Mouse (Mus musculus) neural tube, embryonic 13.5 days (tissue): ENCODE measurements around the gene Aldh3a1. TPM values are rescaled to one million over a fixed set of nuclear protein-coding genes. Genes with fewer than 3 reads are reported as not detected.

ENCODE experiments used
- ATAC-seq: fragments of 200-750 bp; cut with Nextera tagmentation; 2 replicates; pipeline ENCODE4 v1.8.0; 2017; ENCODE audit warnings: low read depth, mild to moderate bottlenecking, moderate TSS enrichment, moderate library complexity
- H3K27ac ChIP-seq: fragments of 300-500 bp; sonication (generic); replicated peaks from 2 replicates; pipeline ENCODE4 v1.5.1; 2015; ENCODE audit warnings: moderate library complexity, mild to moderate bottlenecking, inconsistent platforms
- H3K27me3 ChIP-seq: fragments of 300-500 bp; sonication (generic); 2 replicates; pipeline ENCODE4 v1.6.1; 2015; ENCODE audit warnings: mild to moderate bottlenecking, inconsistent platforms
- H3K36me3 ChIP-seq: fragments of 300-500 bp; sonication (generic); 2 replicates; pipeline ENCODE4 v1.6.1; 2015; ENCODE audit warnings: mild to moderate bottlenecking, inconsistent platforms
- H3K4me1 ChIP-seq: fragments of 300-500 bp; sonication (generic); replicated peaks from 2 replicates; pipeline ENCODE4 v1.6.1; 2015; ENCODE audit warnings: inconsistent platforms
- H3K4me2 ChIP-seq: fragments of 300-500 bp; sonication (generic); 2 replicates; pipeline ENCODE4 v1.6.1; 2015; ENCODE audit warnings: inconsistent platforms, mild to moderate bottlenecking, moderate library complexity
- H3K4me3 ChIP-seq: fragments of 300-500 bp; sonication (generic); 2 replicates; pipeline ENCODE4 v1.5.1; 2015; ENCODE audit warnings: mild to moderate bottlenecking, inconsistent platforms
- H3K9ac ChIP-seq: fragments of 300-500 bp; sonication (generic); 2 replicates; pipeline ENCODE4 v1.6.1; 2015; ENCODE audit warnings: moderate library complexity, mild to moderate bottlenecking, inconsistent platforms
- H3K9me3 ChIP-seq: fragments of 300-500 bp; sonication (generic); 2 replicates; pipeline ENCODE4 v1.6.1; 2016; ENCODE audit warnings: inconsistent platforms
- WGBS: fragments of 180-500 bp; shearing (Covaris S2); methylation state at CpG from one replicate; pipeline ENCODE4 v1.1.7; 2015; 5-methylcytosine and 5-hydroxymethylcytosine counted together
- polyA plus RNA-seq: library from polyadenylated mRNA; unstranded; fragments of >200 nt; fragmentation: Nextera tagmentation; extraction: Ambion mirVana; gene quantifications from 2 replicates; pipeline ENCODE4 v1.2.1, GENCODE M21; 2015

Aldh3a1 gene
- polyA plus RNA-seq, 1 experiment from 2014 or later, result not detected

DNA sequence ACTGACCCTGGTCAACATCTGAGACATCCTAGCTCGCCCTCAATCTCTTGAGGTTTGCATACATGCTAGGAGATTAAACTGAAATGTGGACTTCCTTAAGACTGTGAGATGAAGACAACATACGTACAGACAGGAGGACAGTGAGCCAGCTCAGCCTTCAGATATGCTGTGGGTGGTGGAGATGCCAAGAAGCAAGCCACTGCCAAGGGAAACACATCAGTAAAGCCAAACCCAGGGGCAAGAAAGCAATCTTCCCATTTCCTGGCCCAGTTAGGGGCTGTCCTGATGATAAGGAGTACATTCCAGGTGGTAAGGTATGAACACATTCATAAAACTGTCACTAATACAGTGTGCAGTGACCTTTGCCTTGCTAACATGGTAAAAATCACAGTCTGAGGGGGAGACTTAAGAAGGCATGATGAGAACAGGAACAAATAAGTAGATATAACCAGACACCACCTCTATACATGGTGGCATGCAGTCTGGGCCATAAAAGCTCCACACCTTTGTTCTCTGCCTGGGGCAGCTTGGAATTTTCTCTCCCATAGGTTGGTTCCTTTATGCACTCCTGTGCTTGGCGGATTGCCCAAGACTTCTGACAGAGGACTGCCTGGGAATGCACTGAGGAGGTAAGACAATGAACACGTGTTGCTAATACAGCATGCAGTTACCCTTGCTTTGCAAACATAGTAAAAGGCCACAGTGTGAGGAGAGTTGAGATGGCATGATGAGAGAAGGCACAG is 7.5 kb upstream of the Aldh3a1 start:
- no peaks in the 10 kb centered on the region for H3K27me3 ChIP-seq
- H3K9ac ChIP-seq, result no peak overlapping the region
- no peaks in the 10 kb centered on the region for H3K4me1 ChIP-seq
- H3K4me3 ChIP-seq, result no peak overlapping the region
- H3K9me3 ChIP-seq, result no peaks in the 10 kb centered on the region
- no peak overlapping the region for H3K4me2 ChIP-seq
- no peak for ATAC-seq
- no peak overlapping the region for H3K27ac ChIP-seq
- no peaks in the 10 kb centered on the region for H3K36me3 ChIP-seq
- WGBS, result 70% methylated on average over 4 of the region's 4 CpGs

DNA sequence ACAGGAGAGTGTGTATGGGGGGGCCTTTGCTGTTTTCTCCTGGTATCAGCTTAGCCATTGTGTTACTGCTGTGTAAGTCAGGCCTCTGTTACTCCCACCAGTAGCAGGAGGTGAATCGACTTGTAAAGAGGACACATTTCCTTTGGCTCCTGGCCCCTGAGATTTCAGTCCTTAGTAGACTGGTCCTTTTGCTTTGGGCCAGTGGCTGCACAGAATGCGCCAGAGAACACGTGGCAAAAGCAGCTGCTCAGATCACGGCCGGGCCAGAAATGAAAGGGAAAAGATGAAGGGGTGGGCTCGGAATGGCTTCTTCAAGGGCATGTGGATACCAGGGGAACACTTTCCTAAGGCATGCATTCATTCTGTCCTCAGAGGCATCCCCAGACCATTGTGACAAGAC is 5.2 kb upstream of the Aldh3a1 start:
- H3K4me2 ChIP-seq, result no peak overlapping the region
- H3K4me1 ChIP-seq, result no peaks in the 10 kb centered on the region
- ATAC-seq, result no peak
- WGBS, result 74% methylated on average over 6 of the region's 6 CpGs
- H3K9ac ChIP-seq, result no peak overlapping the region
- no peaks in the 10 kb centered on the region for H3K36me3 ChIP-seq
- no peaks in the 10 kb centered on the region for H3K27me3 ChIP-seq
- no peak overlapping the region for H3K4me3 ChIP-seq
- no peak overlapping the region for H3K27ac ChIP-seq
- H3K9me3 ChIP-seq, result no peaks in the 10 kb centered on the region

DNA sequence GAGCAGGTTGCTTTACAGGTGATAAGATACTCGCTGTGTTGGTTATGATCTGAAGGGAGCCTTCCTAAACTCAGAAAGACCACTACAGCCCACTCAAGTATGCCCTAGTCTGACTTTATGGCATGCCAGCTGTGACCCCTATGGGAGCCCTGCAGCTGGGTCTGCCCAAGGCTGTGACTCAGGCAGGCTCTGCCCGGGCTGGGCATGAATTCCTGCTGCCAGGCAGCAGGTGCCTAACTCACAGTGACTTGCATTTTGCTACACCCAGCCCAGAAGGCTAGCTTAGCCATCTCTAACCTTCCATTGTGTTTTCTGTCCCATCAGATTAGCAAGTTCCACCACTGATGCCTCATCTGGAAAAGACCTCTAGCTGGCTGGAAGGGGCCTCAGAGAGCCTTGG is 4.5 kb upstream of the Aldh3a1 start:
- no peak overlapping the region for H3K9ac ChIP-seq
- no peaks in the 10 kb centered on the region for H3K27me3 ChIP-seq
- no peak overlapping the region for H3K4me3 ChIP-seq
- no peak for ATAC-seq
- whole genome bisulfite sequencing, result 75% methylated on average over 2 of the region's 2 CpGs
- no peak overlapping the region for H3K27ac ChIP-seq
- H3K4me1 ChIP-seq, result no peaks in the 10 kb centered on the region
- H3K4me2 ChIP-seq, result no peak overlapping the region
- H3K36me3 ChIP-seq, result no peaks in the 10 kb centered on the region
- no peaks in the 10 kb centered on the region for H3K9me3 ChIP-seq

DNA sequence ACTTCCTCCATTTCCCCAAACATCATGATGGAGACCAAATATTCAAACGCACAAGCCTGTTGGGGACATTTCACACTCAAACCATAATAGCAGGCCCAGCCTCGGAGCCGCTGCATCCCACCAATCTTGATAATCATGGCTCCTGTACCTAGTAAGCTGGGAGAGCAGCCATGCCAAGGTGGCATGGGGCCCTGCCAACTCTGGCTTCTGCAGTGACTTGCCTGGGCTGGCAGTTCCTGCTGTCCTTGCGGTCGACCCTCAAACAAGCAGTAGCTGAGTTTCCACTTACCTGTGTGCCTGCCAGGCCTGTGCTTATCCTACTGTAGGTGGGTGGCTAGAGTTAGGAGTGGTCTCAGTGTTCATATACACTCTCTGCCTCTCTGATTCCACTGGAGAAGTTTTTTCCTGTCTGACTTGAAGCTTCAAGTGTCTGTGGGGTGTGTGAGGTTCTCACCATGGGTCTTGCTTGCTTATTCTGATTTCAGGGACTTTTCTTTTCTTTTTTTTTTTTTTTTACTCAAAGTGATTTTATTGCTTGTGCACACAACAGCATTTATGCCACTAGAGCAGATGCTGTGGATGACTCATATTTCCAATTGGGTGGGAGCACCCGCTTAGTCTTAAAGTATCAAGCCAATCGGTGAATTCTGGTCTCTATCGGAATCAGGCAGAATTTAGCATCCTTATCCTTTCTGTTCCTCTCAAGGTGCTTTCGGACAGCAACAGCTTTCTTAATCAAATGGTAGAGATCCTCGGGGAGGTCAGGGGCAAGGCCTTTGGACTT is 2.0 kb upstream of the Aldh3a1 start:
- Histone ChIP-seq H3K9ac (no peak overlapping the region), H3K27ac (no peak overlapping the region), H3K4me1 (no peaks in the 10 kb centered on the region), H3K4me3 (no peak overlapping the region), H3K36me3 (no peaks in the 10 kb centered on the region), H3K4me2 (no peak overlapping the region), H3K9me3 (no peaks in the 10 kb centered on the region), H3K27me3 (no peaks in the 10 kb centered on the region)
- ATAC-seq, result no peak
- 91% methylated on average over 10 of the region's 10 CpGs for WGBS

DNA sequence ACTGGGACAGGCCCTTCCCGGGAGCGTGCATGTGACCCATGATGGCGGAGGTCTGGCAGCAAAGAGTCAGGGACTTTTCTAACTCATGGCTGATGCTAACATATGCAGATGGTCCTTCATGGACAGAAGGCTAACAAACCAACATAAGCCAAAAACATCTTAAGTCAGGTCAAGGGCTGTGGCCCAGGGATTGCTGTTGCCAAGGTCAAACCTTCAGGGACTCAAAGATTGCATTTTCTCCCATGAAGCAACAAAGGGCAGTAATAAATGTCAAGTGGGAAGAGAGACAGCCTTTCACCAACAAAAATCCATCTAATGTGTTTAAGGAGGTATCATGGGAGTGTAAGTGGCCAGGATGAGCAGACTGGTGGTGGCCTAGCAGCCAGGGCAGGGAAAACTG is 1.2 kb upstream of the Aldh3a1 start:
- Histone ChIP-seq H3K27me3 (no peaks in the 10 kb centered on the region), H3K4me2 (no peak overlapping the region), H3K9me3 (no peaks in the 10 kb centered on the region), H3K4me3 (no peak overlapping the region), H3K27ac (no peak overlapping the region), H3K36me3 (no peaks in the 10 kb centered on the region), H3K9ac (no peak overlapping the region), H3K4me1 (no peaks in the 10 kb centered on the region)
- ATAC-seq, result no peak
- WGBS, result 88% methylated on average over 3 of the region's 3 CpGs

DNA sequence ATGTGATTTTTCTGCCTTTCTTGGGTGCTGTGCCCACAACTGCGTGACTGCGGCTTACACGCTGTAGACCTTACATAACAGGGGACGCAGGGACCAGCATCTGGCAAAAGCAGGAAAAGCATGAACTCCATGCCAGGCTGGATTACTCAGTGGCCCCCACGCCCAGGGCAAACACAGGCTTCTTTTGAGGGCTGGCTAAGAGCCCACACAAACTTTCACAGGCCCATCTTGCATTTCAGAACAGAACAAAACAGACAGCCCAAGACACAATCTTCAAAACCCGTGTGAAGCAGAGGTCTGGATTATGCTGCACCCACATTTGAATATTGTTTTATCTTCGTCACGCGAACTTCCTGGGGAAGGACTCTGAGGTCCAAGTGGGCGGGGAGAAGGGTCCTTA is 979 bp downstream of the Aldh3a1 start:
- no peak for ATAC-seq
- H3K9ac ChIP-seq, result no peak overlapping the region
- no peak overlapping the region for H3K27ac ChIP-seq
- H3K4me3 ChIP-seq, result no peak overlapping the region
- no peaks in the 10 kb centered on the region for H3K36me3 ChIP-seq
- no peak overlapping the region for H3K4me2 ChIP-seq
- H3K27me3 ChIP-seq, result peaks cover 10% of the 10 kb centered on the region; the same call in 1 of the 2 replicates
- H3K4me1 ChIP-seq, result no peaks in the 10 kb centered on the region
- no peaks in the 10 kb centered on the region for H3K9me3 ChIP-seq
- 79% methylated on average over 10 of the region's 10 CpGs for WGBS

DNA sequence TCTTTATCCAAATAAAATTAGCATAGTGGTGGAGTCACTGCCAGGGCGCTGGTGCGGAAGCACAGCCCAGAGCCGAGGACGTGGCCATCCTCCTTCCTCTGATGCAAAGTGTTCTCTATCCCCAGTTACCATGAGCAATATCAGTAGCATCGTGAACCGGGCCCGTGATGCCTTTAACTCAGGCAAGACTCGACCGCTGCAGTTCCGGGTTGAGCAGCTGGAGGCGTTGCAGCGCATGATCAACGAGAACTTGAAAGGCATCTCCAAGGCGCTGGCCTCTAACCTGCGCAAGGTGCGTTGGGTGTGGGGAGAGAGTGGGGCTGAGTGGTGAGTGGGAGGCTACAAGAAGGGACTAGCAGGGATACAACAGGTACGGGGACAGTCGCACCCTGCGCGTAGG is 4.8 kb downstream of the Aldh3a1 start:
- Histone ChIP-seq H3K36me3 (no peaks in the 10 kb centered on the region), H3K9ac (no peak overlapping the region), H3K4me1 (no peaks in the 10 kb centered on the region), H3K27me3 (peaks cover 10% of the 10 kb centered on the region; the same call in 1 of the 2 replicates), H3K9me3 (no peaks in the 10 kb centered on the region), H3K4me3 (no peak overlapping the region), H3K4me2 (no peak overlapping the region), H3K27ac (no peak overlapping the region)
- WGBS, result 41% methylated on average over 20 of the region's 20 CpGs
- ATAC-seq, result no peak

DNA sequence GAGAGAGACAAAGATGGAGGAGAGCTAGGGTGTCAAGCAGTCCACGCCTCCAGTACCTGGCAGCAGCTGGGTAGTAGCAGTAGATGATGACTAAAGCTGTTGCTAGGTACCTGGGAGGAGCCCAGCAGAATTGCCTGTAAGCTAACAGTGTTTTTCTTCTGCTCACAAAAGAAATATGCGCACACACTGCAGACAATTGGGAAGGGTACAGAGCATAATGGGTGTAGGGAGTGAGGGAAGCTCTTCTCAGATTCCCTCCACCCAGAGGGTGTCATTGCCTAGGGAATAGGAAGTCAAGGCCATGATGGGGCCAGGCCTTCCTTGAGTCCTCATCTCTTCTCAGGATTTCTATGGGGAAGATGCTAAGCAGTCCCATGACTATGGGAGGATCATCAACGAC is 8.6 kb downstream of the Aldh3a1 start:
- ATAC-seq, result no peak
- WGBS, result 79% methylated on average over 3 of the region's 3 CpGs
- H3K36me3 ChIP-seq, result no peaks in the 10 kb centered on the region
- no peaks in the 10 kb centered on the region for H3K4me1 ChIP-seq
- no peak overlapping the region for H3K27ac ChIP-seq
- no peak overlapping the region for H3K4me3 ChIP-seq
- no peak overlapping the region for H3K4me2 ChIP-seq
- no peak overlapping the region for H3K9ac ChIP-seq
- peaks cover 10% of the 10 kb centered on the region; the same call in 1 of the 2 replicates for H3K27me3 ChIP-seq
- H3K9me3 ChIP-seq, result no peaks in the 10 kb centered on the region

DNA sequence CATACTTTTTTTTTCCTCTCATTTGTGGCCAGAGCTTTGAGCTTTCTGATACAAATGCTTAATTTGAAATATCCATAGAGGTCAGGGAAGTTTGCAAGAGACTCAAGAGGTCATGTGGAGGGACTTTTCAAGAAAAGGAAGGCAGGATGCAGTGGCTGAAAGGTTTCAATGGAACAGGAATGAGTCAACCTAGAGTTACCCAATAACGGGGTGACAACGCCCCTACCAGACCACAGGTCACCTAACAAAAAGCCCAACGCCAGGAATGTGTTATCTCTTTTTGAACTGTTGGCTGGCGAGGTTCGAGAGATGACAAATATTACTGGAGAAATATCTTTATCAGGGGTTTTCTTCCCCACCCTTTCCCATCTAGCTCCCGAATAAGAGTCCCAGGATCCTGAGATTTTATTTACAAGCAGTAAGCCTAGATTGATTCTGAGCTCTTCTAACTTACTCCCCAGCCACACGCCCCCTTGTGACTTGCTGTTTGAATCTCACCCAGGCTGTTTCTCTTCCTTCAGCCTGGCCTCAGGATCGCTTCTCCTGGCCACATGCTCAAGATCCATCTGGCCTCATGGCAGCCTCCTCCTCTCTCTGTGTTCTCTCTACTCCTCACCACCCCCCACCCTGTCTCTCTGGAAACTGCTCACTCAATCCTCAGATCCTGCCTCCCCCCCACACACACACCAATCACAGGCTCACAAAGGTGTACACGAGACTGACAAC is 13.0 kb downstream of the Aldh3a1 start:
- Histone ChIP-seq H3K9me3 (no peaks in the 10 kb centered on the region), H3K9ac (no peak overlapping the region), H3K4me2 (no peak overlapping the region), H3K36me3 (no peaks in the 10 kb centered on the region), H3K4me1 (no peaks in the 10 kb centered on the region), H3K27me3 (no peaks in the 10 kb centered on the region), H3K27ac (no peak overlapping the region), H3K4me3 (no peak overlapping the region)
- no peak for ATAC-seq
- WGBS, result 75% methylated on average over 9 of the region's 9 CpGs

DNA sequence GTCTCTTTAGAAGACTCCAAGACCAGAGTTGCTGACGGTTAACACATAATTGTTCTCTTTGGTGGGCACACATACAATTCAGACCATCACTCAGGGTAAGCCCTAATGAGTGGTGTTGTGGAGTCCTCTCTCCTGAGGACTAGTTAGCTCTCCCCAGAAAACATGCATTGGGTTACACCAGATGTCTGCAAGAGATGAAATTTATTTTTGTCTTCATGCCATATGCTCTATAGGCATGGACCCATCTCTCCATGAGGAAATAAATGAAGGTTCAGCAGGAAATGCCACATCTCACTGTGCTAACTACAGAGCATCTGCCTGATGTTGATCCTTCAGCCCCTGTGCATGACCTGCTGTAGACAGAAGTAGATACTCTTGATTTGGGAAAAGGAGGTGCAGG is 14.7 kb downstream of the Aldh3a1 start:
- no peak overlapping the region for H3K9ac ChIP-seq
- no peak overlapping the region for H3K4me3 ChIP-seq
- 88% methylated on average over 1 of the region's 1 CpGs for WGBS
- H3K36me3 ChIP-seq, result no peaks in the 10 kb centered on the region
- no peaks in the 10 kb centered on the region for H3K27me3 ChIP-seq
- no peaks in the 10 kb centered on the region for H3K9me3 ChIP-seq
- no peaks in the 10 kb centered on the region for H3K4me1 ChIP-seq
- no peak for ATAC-seq
- H3K4me2 ChIP-seq, result no peak overlapping the region
- H3K27ac ChIP-seq, result no peak overlapping the region

DNA sequence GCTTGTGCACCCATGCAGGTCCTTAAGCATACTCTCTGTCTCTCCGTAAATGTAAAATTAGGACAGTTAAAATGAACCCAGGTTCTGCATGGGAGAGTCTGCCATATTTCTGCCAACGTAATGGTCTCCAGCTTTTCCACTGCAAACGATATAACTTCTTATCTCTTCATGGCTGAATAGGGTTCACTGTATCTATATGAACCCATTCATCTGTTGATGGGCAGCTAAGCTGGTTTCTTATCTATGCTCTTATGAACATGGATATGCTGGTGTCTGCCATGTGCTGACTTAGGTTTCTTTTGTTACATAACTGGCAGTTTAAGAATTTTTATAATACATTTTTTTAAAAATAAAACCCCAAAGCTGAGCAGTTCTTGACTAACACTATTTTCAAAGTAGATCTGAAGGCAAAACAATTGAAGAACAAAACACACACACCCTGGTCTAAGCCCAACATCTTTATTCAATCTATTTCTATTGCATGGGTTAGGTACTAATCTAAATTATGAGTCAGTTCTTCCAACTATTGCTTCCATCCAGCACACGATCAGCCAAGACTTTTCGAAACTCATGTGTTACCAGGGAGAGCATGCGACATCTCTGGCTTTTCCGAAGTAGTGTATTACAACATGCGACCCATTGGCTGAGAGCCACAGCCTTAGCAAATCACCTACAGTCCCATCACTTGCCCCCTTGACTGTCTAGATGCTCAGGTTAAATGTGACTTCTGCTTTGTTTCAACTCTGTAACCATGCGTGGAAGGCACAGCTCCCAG is 15.8 kb downstream of the Aldh3a1 start:
- no peak overlapping the region for H3K4me3 ChIP-seq
- ATAC-seq, result no peak
- WGBS, result 94% methylated on average over 9 of the region's 9 CpGs

More for the DNA sequence above, 15.8 kb downstream of the Aldh3a1 start:
- H3K27me3 ChIP-seq, result no peaks in the 10 kb centered on the region
- no peak overlapping the region for H3K4me2 ChIP-seq
- no peaks in the 10 kb centered on the region for H3K36me3 ChIP-seq
- H3K4me1 ChIP-seq, result no peaks in the 10 kb centered on the region
- H3K27ac ChIP-seq, result no peak overlapping the region
- no peaks in the 10 kb centered on the region for H3K9me3 ChIP-seq
- H3K9ac ChIP-seq, result no peak overlapping the region
